Mouse (Mus musculus) heart, embryonic 11.5 days (tissue): ENCODE data around the gene Gm3636. TPM values are rescaled to one million over a fixed set of nuclear protein-coding genes. Genes with fewer than 3 reads are reported as not detected.
A peak's percentile ranks its signal among the peaks of the same experiment; 100 is the strongest.
"Not testable (repeated sequence)": the region's sequence is repeated elsewhere in the genome, so short reads cannot be mapped to it uniquely, and the experiment has no call there.

Source experiments
- ATAC-seq: fragments of 200-750 bp; cut with Nextera tagmentation; replicated peaks from 2 replicates; pipeline ENCODE4 v1.8.0; 2017; ENCODE audit warnings: moderate library complexity; ENCODE audit not compliant: insufficient number of reproducible peaks, low FRiP score, low TSS enrichment
- H3K27ac ChIP-seq: fragments of 300-500 bp; sonication (generic); 2 replicates; pipeline ENCODE4 v1.5.1; 2014; ENCODE audit warnings: mild to moderate bottlenecking, low read depth, low read length
- H3K27me3 ChIP-seq: fragments of 300-500 bp; sonication (generic); 2 replicates; pipeline ENCODE4 v1.6.1; 2014; ENCODE audit warnings: mild to moderate bottlenecking, low read length, mixed read lengths; ENCODE audit not compliant: control insufficient read depth, insufficient read depth
- H3K36me3 ChIP-seq: fragments of 300-500 bp; sonication (generic); 2 replicates; pipeline ENCODE4 v1.6.1; 2014; ENCODE audit warnings: mild to moderate bottlenecking, low read length, moderate library complexity, mixed read lengths; ENCODE audit not compliant: control insufficient read depth, insufficient read depth
- H3K4me1 ChIP-seq: fragments of 300-500 bp; sonication (generic); 2 replicates; pipeline ENCODE4 v1.6.1; 2014; ENCODE audit warnings: low read length; ENCODE audit not compliant: control insufficient read depth, insufficient read depth
- H3K4me2 ChIP-seq: fragments of 300-500 bp; sonication (generic); 2 replicates; pipeline ENCODE4 v1.6.1; 2014; ENCODE audit warnings: mild to moderate bottlenecking, moderate library complexity
- H3K4me3 ChIP-seq: fragments of 300-500 bp; sonication (generic); 2 replicates; pipeline ENCODE4 v1.5.1; 2014; ENCODE audit warnings: low read depth, low read length
- H3K9ac ChIP-seq: fragments of 300-500 bp; sonication (generic); 2 replicates; pipeline ENCODE4 v1.6.1; 2014; ENCODE audit warnings: mild to moderate bottlenecking, low read depth, low read length, moderate library complexity
- H3K9me3 ChIP-seq: fragments of 300-500 bp; sonication (generic); replicated peaks from 2 replicates; pipeline ENCODE4 v1.6.1; 2016; ENCODE audit warnings: low read length; ENCODE audit not compliant: control insufficient read depth
- WGBS: fragments of 180-500 bp; shearing (Covaris S2); extraction: QIAGEN DNeasy Blood & Tissue Kit; methylation state at CpG from one replicate; pipeline ENCODE4 v1.1.7; 2014; ENCODE audit not compliant: insufficient replicate concordance; 5-methylcytosine and 5-hydroxymethylcytosine counted together
- polyA plus RNA-seq: library from polyadenylated mRNA; unstranded; fragments of >200 nt; fragmentation: Nextera tagmentation; extraction: Ambion mirVana; gene quantifications from 2 replicates; pipeline ENCODE4 v1.2.1, GENCODE M21; 2014

Gm3636 gene
- polyA plus RNA-seq: 10.1 and 14.1 TPM in 2 replicates

DNA sequence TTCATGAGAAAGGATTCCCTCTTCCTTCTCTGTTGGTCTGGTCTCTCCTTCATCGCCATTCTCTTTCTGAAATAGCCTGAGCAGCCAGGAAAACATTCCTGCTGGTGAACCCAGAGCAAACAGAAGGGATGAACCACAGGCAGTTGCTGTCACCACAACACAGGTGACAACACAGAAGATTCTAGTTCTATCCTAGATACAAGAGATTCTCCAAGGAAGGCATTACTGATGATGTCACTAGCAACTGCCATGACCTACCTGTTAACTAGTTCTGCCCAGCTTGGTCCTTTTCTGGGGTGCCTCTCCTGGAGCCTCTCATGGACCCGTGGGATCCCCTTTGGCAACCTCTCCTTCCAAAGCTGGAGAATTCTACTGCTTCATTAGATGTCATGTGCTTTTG, at the start of gene Gm3636:
TSS of gene Gm3636 (minus strand) at position 101 of the 400 bp plus-strand sequence.
- not testable (repeated sequence) for H3K27ac ChIP-seq, H3K27me3 ChIP-seq, H3K4me2 ChIP-seq, H3K4me3 ChIP-seq, H3K9ac ChIP-seq, H3K36me3 ChIP-seq, ATAC-seq, H3K9me3 ChIP-seq, H3K4me1 ChIP-seq
- WGBS: no CpG with 5 or more reads among the region's 2 CpGs

DNA sequence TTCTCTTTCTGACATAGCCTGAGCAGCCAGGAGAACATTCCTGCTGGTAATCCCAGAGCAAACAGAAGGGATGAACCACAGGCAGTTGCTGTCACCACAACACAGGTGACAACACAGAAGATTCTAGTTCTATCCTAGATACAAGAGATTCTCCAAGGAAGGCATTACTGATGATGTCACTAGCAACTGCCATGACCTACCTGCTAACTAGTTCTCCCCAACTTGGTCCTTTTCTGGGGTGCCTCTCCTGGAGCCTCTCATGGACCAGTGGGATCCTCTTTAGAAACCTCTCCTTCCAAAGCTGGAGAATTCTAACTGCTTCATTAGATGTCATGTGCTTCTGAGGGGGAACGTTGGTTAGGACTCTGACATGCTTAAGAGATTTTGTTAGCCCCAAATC, 32.2 kb upstream of the Gm3636 start, which contains the start of gene Gm8362:
TSS of gene Gm8362 (minus strand) at position 101 of the 400 bp plus-strand sequence.
- not testable (repeated sequence) for H3K9ac ChIP-seq, H3K4me2 ChIP-seq, H3K27ac ChIP-seq, ATAC-seq, H3K9me3 ChIP-seq, H3K4me1 ChIP-seq, H3K4me3 ChIP-seq, H3K27me3 ChIP-seq, H3K36me3 ChIP-seq
- 88% methylated on average over 1 of the region's 1 CpGs for WGBS

DNA sequence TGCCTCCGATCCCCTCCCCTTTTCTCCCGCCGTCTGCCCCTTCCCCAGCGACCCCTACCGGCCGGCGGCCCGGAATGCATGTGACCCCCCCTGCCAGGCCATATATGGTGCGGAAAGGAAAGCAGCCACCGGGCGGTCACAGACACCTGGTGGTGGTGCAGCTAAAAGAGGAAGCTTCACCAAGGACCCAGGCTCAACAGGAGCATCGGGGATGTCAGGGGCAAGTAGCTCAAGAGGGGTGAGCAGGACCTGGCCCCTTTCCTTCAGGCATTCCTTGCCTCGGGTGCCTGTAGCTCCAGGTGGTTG, 15.1 kb upstream of the Gm3636 start:
- not testable (repeated sequence) for H3K36me3 ChIP-seq, H3K27ac ChIP-seq, H3K27me3 ChIP-seq, H3K4me1 ChIP-seq, ATAC-seq, H3K9me3 ChIP-seq, H3K9ac ChIP-seq, H3K4me2 ChIP-seq
- WGBS: 5% methylated on average over 4 of the region's 13 CpGs
- peak overlapping the region; percentile 41 for H3K4me3 ChIP-seq

DNA sequence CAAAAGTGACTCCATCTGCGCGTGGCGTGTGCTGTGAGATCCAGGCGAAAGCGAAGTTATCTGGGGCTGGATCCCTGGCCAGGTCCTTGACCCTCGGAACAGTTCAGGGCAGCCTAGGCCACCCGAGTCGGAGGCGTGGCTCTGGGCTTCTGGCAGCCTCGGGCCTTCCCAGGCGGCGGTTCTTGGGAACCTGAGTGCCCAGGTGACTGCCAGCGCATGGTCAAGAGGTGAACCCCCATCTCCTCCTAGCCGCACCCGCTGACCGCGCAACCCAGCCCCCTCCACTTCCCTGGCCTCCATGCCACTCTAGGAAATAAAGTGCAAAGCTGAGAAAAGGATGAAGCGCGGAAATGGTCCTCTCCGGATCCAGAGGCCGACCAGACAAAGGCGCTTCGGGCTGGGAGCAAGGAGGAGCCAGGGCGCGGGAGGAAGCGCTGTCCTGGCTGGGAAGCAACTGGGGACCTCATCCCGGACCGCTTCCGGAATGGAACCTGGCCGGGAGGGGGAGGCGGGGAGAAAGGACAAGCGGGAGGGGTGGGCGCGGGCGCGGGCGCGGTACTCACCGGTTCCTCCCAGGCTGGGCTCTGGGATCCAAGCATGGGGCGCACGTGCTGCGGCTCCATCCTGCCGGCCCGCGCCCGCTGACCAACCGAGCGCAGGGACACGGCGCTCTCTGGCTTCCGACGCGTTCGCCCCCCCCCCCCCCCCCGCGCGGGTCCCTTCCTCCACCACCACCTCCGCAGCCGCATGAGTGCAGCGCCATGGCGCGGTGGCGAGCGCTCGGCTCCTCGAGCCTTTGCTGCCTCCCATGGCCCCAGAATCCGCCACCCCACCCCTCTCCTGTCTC, 14.5 kb upstream of the Gm3636 start:
- Histone ChIP-seq H3K4me3 (peak overlapping the region; percentile 41), H3K4me2 (peak overlapping the region; percentile 41), H3K9ac (0 out of 2 replicates have a peak overlapping the region, but pooled peaks have one; percentile 39)
- not testable (repeated sequence) for H3K4me1 ChIP-seq, H3K27me3 ChIP-seq, H3K36me3 ChIP-seq, H3K9me3 ChIP-seq, H3K27ac ChIP-seq, ATAC-seq
- 1% methylated on average over 29 of the region's 67 CpGs for WGBS

DNA sequence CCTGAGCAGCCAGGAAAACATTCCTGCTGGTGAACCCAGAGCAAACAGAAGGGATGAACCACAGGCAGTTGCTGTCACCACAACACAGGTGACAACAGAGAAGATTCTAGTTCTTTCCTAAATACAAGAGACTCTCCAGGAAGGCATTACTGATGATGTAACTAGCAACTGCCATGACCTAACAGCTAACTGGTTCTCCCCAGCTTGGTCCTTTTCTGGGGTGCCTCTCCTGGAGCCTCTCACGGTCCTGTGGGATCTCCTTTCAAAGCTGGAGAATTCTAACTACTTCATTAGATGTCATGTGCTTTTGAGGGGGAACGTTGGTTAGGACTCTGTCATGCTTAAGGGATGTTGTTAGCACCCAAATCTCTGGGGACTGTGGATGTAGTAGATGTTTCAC, 22.0 kb downstream of the Gm3636 start, which contains the start of gene Gm8050:
TSS of gene Gm8050 (minus strand) at position 101 of the 400 bp plus-strand sequence.
- 71% methylated on average over 1 of the region's 2 CpGs for WGBS
- not testable (repeated sequence) for H3K27ac ChIP-seq, H3K4me3 ChIP-seq, H3K4me2 ChIP-seq, H3K27me3 ChIP-seq, H3K36me3 ChIP-seq, ATAC-seq, H3K9me3 ChIP-seq, H3K9ac ChIP-seq, H3K4me1 ChIP-seq

Other genes starting within 250 kb of the Gm3636 start
- gene Gm8356, start 205.0 kb downstream of the Gm3636 start, polyA plus RNA-seq: not detected in 2 replicates
- 0.42 and 1.5 TPM in 2 replicates for gene Gm3629, start 151.7 kb downstream of the Gm3636 start, polyA plus RNA-seq
- 0.61 TPM in 1 of 2 replicates, not detected in the other for gene Gm3460, start 119.9 kb downstream of the Gm3636 start, polyA plus RNA-seq
- gene Gm10251, start 58.2 kb downstream of the Gm3636 start, polyA plus RNA-seq: 0.34 and 0.61 TPM in 2 replicates
- gene Gm8050, start 22.1 kb downstream of the Gm3636 start, polyA plus RNA-seq: not detected in 2 replicates
- gene Gm8362, start 32.1 kb upstream of the Gm3636 start, polyA plus RNA-seq: not detected in 2 replicates
- not detected in 2 replicates for gene Gm3642, start 98.0 kb upstream of the Gm3636 start, polyA plus RNA-seq
- 1.2 and 2.1 TPM in 2 replicates for gene Gm3667, start 147.6 kb upstream of the Gm3636 start, polyA plus RNA-seq
- gene Gm6356, start 231.5 kb upstream of the Gm3636 start, polyA plus RNA-seq: not detected in 2 replicates